Mouse (Mus musculus): ENCODE data around the gene Ssx9. TPM values are rescaled to one million over a fixed set of nuclear protein-coding genes. Genes with fewer than 3 reads are reported as not detected.
"Not testable (repeated sequence)": the region's sequence is repeated elsewhere in the genome, so short reads cannot be mapped to it uniquely, and the experiment has no call there.

Gene Ssx9
- total RNA-seq (2014; fragmentation: Nextera tagmentation) = not detected in 2 replicates
- not detected in 2 replicates for total RNA-seq (2017)

DNA sequence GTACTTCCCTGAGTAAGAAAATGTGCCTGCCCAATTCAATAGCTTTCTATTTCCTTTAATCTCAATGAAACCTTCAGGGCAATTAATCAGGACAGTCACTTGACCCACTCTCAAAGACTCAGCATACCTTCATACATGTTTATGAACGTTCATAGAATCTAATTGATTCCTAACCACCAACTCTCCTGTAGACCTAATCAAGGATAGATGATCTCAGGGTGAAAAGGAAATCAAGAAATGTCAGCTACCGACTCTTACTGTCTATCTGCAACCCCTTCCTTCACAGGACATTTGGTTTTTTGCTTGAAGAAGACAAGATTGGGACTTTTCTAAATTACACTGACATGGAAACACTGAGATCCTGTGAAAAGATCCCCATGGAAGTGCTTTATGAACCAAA is at the start of gene Ssx9:
Gene Ssx9, plus strand, starts transcription at position 301 of the 400 bp plus-strand sequence.
- not testable (repeated sequence) for ATAC-seq (replicated peaks; ENCODE audit: low FRiP score, low TSS enrichment, poor library complexity, severe bottlenecking)

DNA sequence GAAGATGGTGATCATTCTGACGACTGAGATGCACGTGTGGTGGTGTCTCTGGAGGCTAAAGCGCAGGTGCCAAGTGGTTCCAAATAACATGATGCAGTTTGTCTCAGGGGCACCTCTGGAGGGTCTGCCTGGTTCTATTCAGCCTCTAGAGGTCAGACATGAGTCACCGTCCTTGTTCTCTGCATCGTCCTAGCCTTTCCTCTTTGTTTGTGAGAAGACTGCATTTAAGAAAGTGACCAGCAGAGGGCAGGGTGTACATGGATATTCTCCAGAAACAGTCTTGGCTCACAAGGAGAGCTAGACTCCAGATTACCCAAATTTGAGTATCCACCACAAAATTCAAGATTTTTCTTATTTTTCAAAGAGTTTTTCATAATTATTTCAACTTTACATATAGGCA is 15.3 kb upstream of the Ssx9 start:
- no peak for ATAC-seq (replicated peaks; ENCODE audit: low FRiP score, low TSS enrichment, poor library complexity, severe bottlenecking)

GRCm38 (mm10) chrX:8803391-8803790 is 55.2 kb downstream of the Ssx9 start, which contains the start of gene Ssxb5:
TSS of gene Ssxb5 (plus strand) at chrX:8803691.
- not testable (repeated sequence) for ATAC-seq (replicated peaks; ENCODE audit: low FRiP score, low TSS enrichment, poor library complexity, severe bottlenecking)

Other genes starting within 250 kb of the Ssx9 start
- not detected in 2 replicates for gene Gm14459, start 223.5 kb upstream of the Ssx9 start, total RNA-seq (2014; fragmentation: Nextera tagmentation)
- not detected in 2 replicates for gene Gm14459, start 223.5 kb upstream of the Ssx9 start, total RNA-seq (2017)
- gene Ssxb6, start 200.2 kb upstream of the Ssx9 start, total RNA-seq (2014; fragmentation: Nextera tagmentation) = not detected in 2 replicates
- not detected in 2 replicates for gene Ssxb6, start 200.2 kb upstream of the Ssx9 start, total RNA-seq (2017)
- not detected in 2 replicates for gene Ssxb3, start 156.6 kb upstream of the Ssx9 start, total RNA-seq (2014; fragmentation: Nextera tagmentation)
- not detected in 2 replicates for gene Ssxb3, start 156.6 kb upstream of the Ssx9 start, total RNA-seq (2017)
- not detected in 2 replicates for gene Ssxb8, start 57.6 kb upstream of the Ssx9 start, total RNA-seq (2014; fragmentation: Nextera tagmentation)
- not detected in 2 replicates for gene Ssxb8, start 57.6 kb upstream of the Ssx9 start, total RNA-seq (2017)
- gene Ssxb5, start 55.3 kb downstream of the Ssx9 start, total RNA-seq (2014; fragmentation: Nextera tagmentation) = not detected in 2 replicates
- not detected in 2 replicates for gene Ssxb5, start 55.3 kb downstream of the Ssx9 start, total RNA-seq (2017)
- gene Gm6592, start 95.6 kb downstream of the Ssx9 start, total RNA-seq (2014; fragmentation: Nextera tagmentation) = not detected in 2 replicates
- gene Gm6592, start 95.6 kb downstream of the Ssx9 start, total RNA-seq (2017) = not detected in 2 replicates
- not detected in 2 replicates for gene Gm5751, start 125.8 kb downstream of the Ssx9 start, total RNA-seq (2014; fragmentation: Nextera tagmentation)
- gene Gm5751, start 125.8 kb downstream of the Ssx9 start, total RNA-seq (2017) = not detected in 2 replicates
- gene B630019K06Rik, start 143.9 kb downstream of the Ssx9 start, total RNA-seq (2014; fragmentation: Nextera tagmentation) = 0.89 and 1.6 TPM in 2 replicates
- gene B630019K06Rik, start 143.9 kb downstream of the Ssx9 start, total RNA-seq (2017) = 0.46 TPM in 1 of 2 replicates, not detected in the other
- not detected in 2 replicates for gene Fthl17b, start 214.5 kb downstream of the Ssx9 start, total RNA-seq (2014; fragmentation: Nextera tagmentation)
- gene Fthl17b, start 214.5 kb downstream of the Ssx9 start, total RNA-seq (2017) = not detected in 2 replicates
- gene Fthl17c, start 228.1 kb downstream of the Ssx9 start, total RNA-seq (2014; fragmentation: Nextera tagmentation) = not detected in 2 replicates
- not detected in 2 replicates for gene Fthl17c, start 228.1 kb downstream of the Ssx9 start, total RNA-seq (2017)
- gene Fthl17d, start 238.3 kb downstream of the Ssx9 start, total RNA-seq (2014; fragmentation: Nextera tagmentation) = not detected in 2 replicates
- gene Fthl17d, start 238.3 kb downstream of the Ssx9 start, total RNA-seq (2017) = not detected in 2 replicates

Data from megakaryocyte-erythroid progenitor cell, adult 5-6 weeks (primary cell).